ENCODE assay signal across 18 mouse cellular contexts in the genomic region with DNA sequence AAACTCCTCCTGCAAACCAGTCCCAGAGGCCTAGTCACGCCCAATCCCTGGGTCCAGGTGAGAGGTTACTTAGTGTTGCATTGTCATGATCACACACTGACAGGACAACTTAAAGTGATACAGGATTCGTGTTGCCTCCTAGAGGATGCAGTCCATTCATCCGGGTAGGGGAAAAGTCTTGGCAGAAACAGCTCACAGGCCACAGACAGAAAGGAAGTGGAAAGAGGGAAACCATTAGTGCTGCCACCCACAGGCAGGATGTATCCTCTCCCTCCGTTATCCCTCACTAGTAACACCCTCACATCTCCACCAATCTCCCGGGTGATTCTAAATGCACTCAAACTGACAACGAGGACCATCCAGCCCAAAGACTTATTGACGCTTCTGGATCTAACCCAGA.
DNase-seq lines count a peak whose midpoint lies in the region; ATAC-seq and TF ChIP-seq lines count a peak whose summit lies in the region.
"Had no signal": no experiment of that assay in that cellular context is flagged by ENCODE, and none has a peak within 500 bp of the region (broad histone marks: within the 10 kb centered on the region; RNA-seq: fewer than 3 reads in every experiment).

No protein-coding gene starts in this region.

- no peaks in the 10 kb centered on the region for H3K27me3 ChIP-seq in kidney, postnatal 0 days (ENCODE audit: insufficient read depth, low read length)
- no peaks in the 10 kb centered on the region for H3K27me3 ChIP-seq in kidney, adult 2 months (replicated peaks; ENCODE audit: control insufficient read depth, insufficient read depth, low read length)
- H3K27me3 ChIP-seq in midbrain, postnatal 0 days (ENCODE audit: insufficient read depth, low read length): no peaks in the 10 kb centered on the region
- H3K27me3 ChIP-seq in midbrain, embryonic 10.5 days (ENCODE audit: low read depth, poor library complexity, severe bottlenecking): no peaks in the 10 kb centered on the region
- no peaks in the 10 kb centered on the region for H3K27me3 ChIP-seq in Patski
- H3K27me3 ChIP-seq: midbrain, embryonic 15.5 days; neural tube, embryonic 15.5 days had no signal

- no peak for TF ChIP-seq POLR2A in kidney, adult 2 months (IDR thresholded peaks at IDR 0.05; ENCODE audit: low read depth, low read length)
- TF ChIP-seq POLR2A in cortical plate, adult 2 months (IDR thresholded peaks at IDR 0.05; ENCODE audit: extremely low read depth, insufficient read depth, low read length): no peak

- POLR2A ChIA-PET in Patski (lab: Charles Lee): no interaction called here

- no peaks in the 10 kb centered on the region for H3K36me3 ChIP-seq in kidney, postnatal 0 days (ENCODE audit: insufficient read depth, low read length)
- no peaks in the 10 kb centered on the region for H3K36me3 ChIP-seq in kidney, adult 2 months (ENCODE audit: control insufficient read depth, insufficient read depth, low read length)
- H3K36me3 ChIP-seq in midbrain, postnatal 0 days (ENCODE audit: insufficient read depth, low read length): no peaks in the 10 kb centered on the region
- no peaks in the 10 kb centered on the region for H3K36me3 ChIP-seq in midbrain, embryonic 10.5 days
- H3K36me3 ChIP-seq: forebrain, embryonic 10.5 days; midbrain, embryonic 15.5 days; neural tube, embryonic 15.5 days had no signal

- H3K9ac ChIP-seq in kidney, postnatal 0 days (ENCODE audit: low read depth, low read length): no peak overlapping the region
- no peak overlapping the region for H3K9ac ChIP-seq in midbrain, postnatal 0 days (replicated peaks; ENCODE audit: low read length, poor library complexity, severe bottlenecking)
- H3K9ac ChIP-seq: midbrain, embryonic 15.5 days; neural tube, embryonic 15.5 days had no signal

- H3K4me3 ChIP-seq in kidney, postnatal 0 days (replicated peaks; ENCODE audit: low read depth, low read length): no peak overlapping the region
- no peak overlapping the region for H3K4me3 ChIP-seq in kidney, adult 2 months (ENCODE audit: insufficient read depth, low read depth, low read length)
- H3K4me3 ChIP-seq in midbrain, postnatal 0 days (ENCODE audit: low read depth, low read length): no peak overlapping the region
- H3K4me3 ChIP-seq in midbrain, embryonic 10.5 days: no peak overlapping the region
- no peak overlapping the region for H3K4me3 ChIP-seq in cortical plate, adult 2 months (ENCODE audit: insufficient read depth, low read length)
- H3K4me3 ChIP-seq: forebrain, embryonic 10.5 days; midbrain, embryonic 15.5 days; neural tube, embryonic 15.5 days had no signal

- no peak for DNase-seq in kidney, postnatal 0 days (ENCODE audit: low spot score)
- DNase-seq in kidney, adult 2 months: no peak
- DNase-seq in midbrain, postnatal 0 days (ENCODE audit: low spot score): no peak
- no peak for DNase-seq in midbrain, embryonic 10.5 days (ENCODE audit: low spot score)
- no peak for DNase-seq in Patski (ENCODE audit: low read depth, low spot score)
- DNase-seq in cerebellum, postnatal 25 days: no peak
- no peak for DNase-seq in urinary bladder, postnatal 25 days (ENCODE audit: low spot score)
- DNase-seq: adrenal gland, postnatal 10 days; cerebellum, adult 11-12 months; cerebellum, postnatal 14 days; layer of hippocampus, postnatal 36 days; right cerebral cortex, postnatal 14 days; spleen, adult 18-20 months had no signal

- in situ Hi-C loops in Patski (cut with MboI; ENCODE audit: low pct_unique_long_range_greater_than_20kb): no loop called here

- no peak for ATAC-seq in kidney, postnatal 0 days (replicated peaks; ENCODE audit: low FRiP score, low read depth)
- no peak for ATAC-seq in midbrain, postnatal 0 days (ENCODE audit: low FRiP score)
- no peak for ATAC-seq in Patski
- ATAC-seq: midbrain, embryonic 15.5 days had no signal

- no peaks in the 10 kb centered on the region for H3K4me1 ChIP-seq in kidney, postnatal 0 days (replicated peaks; ENCODE audit: insufficient read depth, low read length)
- no peaks in the 10 kb centered on the region for H3K4me1 ChIP-seq in kidney, adult 2 months (ENCODE audit: control insufficient read depth, insufficient read depth, low read length)
- no peaks in the 10 kb centered on the region for H3K4me1 ChIP-seq in midbrain, postnatal 0 days (ENCODE audit: insufficient read depth, low read length)
- H3K4me1 ChIP-seq in midbrain, embryonic 10.5 days: no peaks in the 10 kb centered on the region
- H3K4me1 ChIP-seq in cortical plate, adult 2 months (ENCODE audit: control insufficient read depth, insufficient read depth, low read length): no peaks in the 10 kb centered on the region

- CTCF ChIA-PET in Patski (lab: Charles Lee): no interaction called here

- 78% methylated on average over 7 of the region's 7 CpGs for WGBS in kidney, postnatal 0 days
- 78% methylated on average over 7 of the region's 7 CpGs for WGBS in kidney, adult 2 months
- WGBS in midbrain, postnatal 0 days: 89% methylated on average over 7 of the region's 7 CpGs
- WGBS in midbrain, embryonic 10.5 days: 88% methylated on average over 7 of the region's 7 CpGs

- H3K4me2 ChIP-seq in kidney, postnatal 0 days (ENCODE audit: low read length): no peak overlapping the region
- no peak overlapping the region for H3K4me2 ChIP-seq in midbrain, postnatal 0 days (ENCODE audit: low read depth, low read length, poor library complexity, severe bottlenecking)
- H3K4me2 ChIP-seq: liver, embryonic 11.5 days; midbrain, embryonic 15.5 days; neural tube, embryonic 15.5 days had no signal

- no peak overlapping the region for H3K27ac ChIP-seq in kidney, postnatal 0 days
- H3K27ac ChIP-seq in kidney, adult 2 months (ENCODE audit: insufficient read depth, low read depth, low read length): no peak overlapping the region
- H3K27ac ChIP-seq in midbrain, postnatal 0 days (ENCODE audit: low read depth, low read length): no peak overlapping the region
- H3K27ac ChIP-seq in midbrain, embryonic 10.5 days (replicated peaks): no peak overlapping the region
- H3K27ac ChIP-seq in cortical plate, adult 2 months (ENCODE audit: insufficient read depth, low read length): no peak overlapping the region
- H3K27ac ChIP-seq: forebrain, embryonic 10.5 days; midbrain, embryonic 15.5 days; neural tube, embryonic 15.5 days had no signal

- TF ChIP-seq CTCF in kidney, postnatal 0 days (IDR thresholded peaks at IDR 0.05; ENCODE audit: low read depth): peak; percentile 35; the same call in 1 of the 2 replicates
- TF ChIP-seq CTCF in kidney, adult 2 months (conservative IDR thresholded peaks at IDR 0.05; ENCODE audit: insufficient read depth, insufficient read length, low read depth, low read length): no peak
- TF ChIP-seq CTCF in midbrain, postnatal 0 days (IDR thresholded peaks at IDR 0.05): peak; percentile 30
- peak; percentile 30 for TF ChIP-seq CTCF in Patski (IDR thresholded peaks at IDR 0.05)
- peak; percentile 16; the same call in 1 of the 2 replicates for TF ChIP-seq CTCF in cortical plate, adult 2 months (IDR thresholded peaks at IDR 0.05; ENCODE audit: extremely low read depth, insufficient read depth, low read length)

- H3K9me3 ChIP-seq in kidney, postnatal 0 days (replicated peaks; ENCODE audit: low read length): no peaks in the 10 kb centered on the region
- no peaks in the 10 kb centered on the region for H3K9me3 ChIP-seq in midbrain, postnatal 0 days (ENCODE audit: low read length)
- H3K9me3 ChIP-seq in midbrain, embryonic 10.5 days (replicated peaks): no peaks in the 10 kb centered on the region
- H3K9me3 ChIP-seq: forebrain, embryonic 10.5 days; midbrain, embryonic 15.5 days; neural tube, embryonic 15.5 days had no signal
